Mouse (Mus musculus): ENCODE results near the gene Hoxb9. TPM values are rescaled to one million over a fixed set of nuclear protein-coding genes. Genes with fewer than 3 reads are reported as not detected.

The Hoxb9 gene
- polyA plus RNA-seq, 1 experiment from 2014 or later = not detected

DNA sequence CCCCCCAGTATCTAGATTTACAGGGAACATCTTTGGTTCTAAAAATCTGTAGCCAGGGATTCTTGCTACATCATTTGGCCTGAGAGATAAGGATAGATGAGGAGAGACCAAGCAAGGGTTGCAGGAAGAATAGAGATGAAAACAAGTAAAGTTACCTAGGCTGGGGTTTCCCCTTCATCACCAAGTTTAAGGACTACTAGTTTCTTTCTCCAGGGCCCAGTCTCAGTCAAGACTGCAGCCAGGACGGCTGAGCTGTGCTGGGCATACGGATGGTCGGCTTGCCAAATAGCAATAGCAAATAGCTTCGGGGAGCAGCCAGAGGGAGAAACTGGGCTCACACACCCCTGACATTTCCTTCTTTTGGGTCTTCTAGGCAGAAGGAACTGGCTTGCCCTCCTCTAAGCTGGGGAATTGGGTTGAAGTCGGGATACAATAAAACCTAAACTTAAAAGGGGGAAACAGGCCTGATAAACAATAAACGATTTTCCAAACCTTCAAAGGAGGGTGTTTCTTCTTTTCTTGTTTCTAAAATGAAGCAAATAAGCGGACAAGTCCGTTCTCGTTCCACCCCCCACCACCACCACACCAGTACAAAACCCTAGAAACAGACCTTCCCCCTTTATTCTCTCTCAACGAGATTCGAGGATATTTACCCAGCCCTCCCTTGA is 26.8 kb downstream of the Hoxb9 start:
- H3K4me2 ChIP-seq (ENCODE audit: low read depth, low read length, severe bottlenecking) = no peak overlapping the region
- H3K36me3 ChIP-seq (ENCODE audit: control insufficient read depth, insufficient read depth, low read length) = no peaks in the 10 kb centered on the region
- no peak overlapping the region for H3K4me3 ChIP-seq (ENCODE audit: low read depth, low read length)
- no peak overlapping the region for H3K27ac ChIP-seq (ENCODE audit: low read depth, low read length)
- H3K27me3 ChIP-seq (ENCODE audit: control insufficient read depth, insufficient read depth, low read length) = peaks cover 100% of the 10 kb centered on the region
- no peak for ATAC-seq (replicated peaks; ENCODE audit: low FRiP score)
- no peak overlapping the region for H3K9ac ChIP-seq (ENCODE audit: low read length)
- no peaks in the 10 kb centered on the region for H3K9me3 ChIP-seq (ENCODE audit: control insufficient read depth, low read length)
- H3K4me1 ChIP-seq (replicated peaks; ENCODE audit: control insufficient read depth, insufficient read depth, low read length) = no peaks in the 10 kb centered on the region; the same call in 1 of the 2 replicates
- WGBS = 4% methylated on average over 11 of the region's 11 CpGs
- no peak for DNase-seq (ENCODE audit: low spot score)

DNA sequence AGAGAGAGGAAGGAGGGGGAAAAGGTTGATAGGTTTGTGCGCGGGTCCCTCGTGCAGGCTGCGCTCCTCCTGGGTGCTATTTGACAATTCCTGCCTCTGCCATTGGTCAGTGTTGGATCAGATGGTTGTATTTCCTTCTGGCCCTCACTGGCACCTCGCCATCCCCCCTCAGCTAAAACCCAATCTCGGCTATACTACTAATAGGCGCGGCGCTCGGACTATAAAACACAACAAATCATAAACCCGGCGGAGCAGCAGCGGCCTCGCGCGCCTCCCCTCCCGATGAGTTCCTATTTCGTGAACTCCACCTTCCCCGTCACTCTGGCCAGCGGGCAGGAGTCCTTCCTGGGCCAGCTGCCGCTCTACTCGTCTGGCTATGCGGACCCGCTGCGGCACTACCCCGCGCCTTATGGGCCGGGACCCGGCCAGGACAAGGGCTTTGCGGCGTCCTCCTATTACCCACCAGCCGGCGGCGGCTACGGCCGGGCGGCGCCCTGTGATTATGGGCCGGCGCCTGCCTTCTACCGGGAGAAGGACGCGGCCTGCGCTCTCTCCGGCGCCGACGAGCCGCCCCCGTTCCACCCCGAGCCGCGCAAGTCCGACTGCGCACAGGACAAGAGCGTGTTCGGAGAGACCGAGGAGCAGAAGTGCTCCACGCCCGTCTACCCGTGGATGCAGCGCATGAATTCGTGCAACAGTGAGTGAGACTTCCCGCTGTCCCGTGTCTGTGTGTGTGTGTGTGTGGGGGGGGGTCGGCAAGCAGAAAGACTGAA is 27.8 kb downstream of the Hoxb9 start:
- DNase-seq (ENCODE audit: low spot score) = no peak
- peaks cover 3% of the 10 kb centered on the region; the same call in 1 of the 2 replicates for H3K4me1 ChIP-seq (replicated peaks; ENCODE audit: control insufficient read depth, insufficient read depth, low read length)
- no peaks in the 10 kb centered on the region for H3K9me3 ChIP-seq (ENCODE audit: control insufficient read depth, low read length)
- no peak overlapping the region for H3K4me2 ChIP-seq (ENCODE audit: low read depth, low read length, severe bottlenecking)
- peaks cover 100% of the 10 kb centered on the region for H3K27me3 ChIP-seq (ENCODE audit: control insufficient read depth, insufficient read depth, low read length)
- no peak overlapping the region for H3K27ac ChIP-seq (ENCODE audit: low read depth, low read length)
- H3K9ac ChIP-seq (ENCODE audit: low read length) = no peak overlapping the region
- no peak overlapping the region for H3K4me3 ChIP-seq (ENCODE audit: low read depth, low read length)
- WGBS = under 1% methylated on average over 66 of the region's 66 CpGs
- H3K36me3 ChIP-seq (ENCODE audit: control insufficient read depth, insufficient read depth, low read length) = no peaks in the 10 kb centered on the region
- ATAC-seq (replicated peaks; ENCODE audit: low FRiP score) = no peak

GRCm38 (mm10) chr11:96299781-96300180 is 28.5 kb downstream of the Hoxb9 start:
- no peaks in the 10 kb centered on the region for H3K36me3 ChIP-seq (ENCODE audit: control insufficient read depth, insufficient read depth, low read length)
- DNase-seq (ENCODE audit: low spot score) (no peak), ATAC-seq (replicated peaks; ENCODE audit: low FRiP score) (no peak)
- no peak overlapping the region for H3K4me3 ChIP-seq (ENCODE audit: low read depth, low read length)
- H3K9ac ChIP-seq (ENCODE audit: low read length) = no peak overlapping the region
- H3K9me3 ChIP-seq (ENCODE audit: control insufficient read depth, low read length) = no peaks in the 10 kb centered on the region
- peaks cover 3% of the 10 kb centered on the region; the same call in 1 of the 2 replicates for H3K4me1 ChIP-seq (replicated peaks; ENCODE audit: control insufficient read depth, insufficient read depth, low read length)
- H3K27me3 ChIP-seq (ENCODE audit: control insufficient read depth, insufficient read depth, low read length) = peaks cover 100% of the 10 kb centered on the region
- H3K4me2 ChIP-seq (ENCODE audit: low read depth, low read length, severe bottlenecking) = no peak overlapping the region
- no peak overlapping the region for H3K27ac ChIP-seq (ENCODE audit: low read depth, low read length)
- 0% methylated on average over 9 of the region's 9 CpGs for WGBS

DNA sequence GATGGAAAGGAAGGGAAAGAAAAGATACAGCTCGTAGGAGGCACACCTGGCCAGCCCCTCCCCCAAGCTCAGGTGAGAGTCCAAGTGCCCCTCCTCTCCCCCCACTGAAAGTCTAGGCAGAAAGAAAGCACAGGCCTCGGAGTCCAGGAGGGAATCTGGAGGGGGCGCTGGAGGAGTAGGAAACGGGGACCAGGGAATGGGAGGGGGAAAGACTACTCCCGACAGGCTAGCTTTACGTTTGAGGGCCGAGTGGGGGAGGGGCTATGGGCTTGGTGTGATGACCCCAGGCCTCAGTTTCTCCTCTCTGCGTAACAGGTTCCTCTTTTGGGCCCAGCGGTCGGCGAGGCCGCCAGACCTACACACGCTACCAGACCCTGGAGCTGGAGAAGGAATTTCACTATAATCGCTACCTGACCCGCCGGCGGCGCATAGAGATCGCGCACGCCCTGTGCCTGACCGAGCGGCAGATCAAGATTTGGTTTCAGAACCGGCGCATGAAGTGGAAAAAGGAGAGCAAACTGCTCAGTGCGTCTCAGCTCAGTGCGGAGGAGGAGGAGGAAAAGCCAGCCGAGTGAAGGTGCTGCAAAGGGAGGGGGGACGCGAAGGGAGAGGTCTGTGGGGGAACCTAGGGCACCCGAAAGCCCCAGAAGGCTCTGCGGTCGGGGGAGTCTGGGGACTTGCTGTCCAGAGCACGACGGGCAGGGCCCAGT is 29.3 kb downstream of the Hoxb9 start:
- 1% methylated on average over 35 of the region's 35 CpGs for WGBS

GRCm38 (mm10) chr11:96301064-96301431 is 29.8 kb downstream of the Hoxb9 start:
- ATAC-seq (replicated peaks; ENCODE audit: low FRiP score) (no peak), DNase-seq (ENCODE audit: low spot score) (no peak)
- Histone ChIP-seq H3K27ac (ENCODE audit: low read depth, low read length) (no peak overlapping the region), H3K9me3 (ENCODE audit: control insufficient read depth, low read length) (no peaks in the 10 kb centered on the region), H3K4me3 (ENCODE audit: low read depth, low read length) (no peak overlapping the region), H3K36me3 (ENCODE audit: control insufficient read depth, insufficient read depth, low read length) (no peaks in the 10 kb centered on the region), H3K9ac (ENCODE audit: low read length) (no peak overlapping the region), H3K4me1 (replicated peaks; ENCODE audit: control insufficient read depth, insufficient read depth, low read length) (peaks cover 3% of the 10 kb centered on the region; the same call in 1 of the 2 replicates), H3K27me3 (ENCODE audit: control insufficient read depth, insufficient read depth, low read length) (peaks cover 100% of the 10 kb centered on the region), H3K4me2 (ENCODE audit: low read depth, low read length, severe bottlenecking) (no peak overlapping the region)
- 2% methylated on average over 10 of the region's 10 CpGs for WGBS

More for the DNA sequence above, 29.3 kb downstream of the Hoxb9 start:
- peaks cover 3% of the 10 kb centered on the region; the same call in 1 of the 2 replicates for H3K4me1 ChIP-seq (replicated peaks; ENCODE audit: control insufficient read depth, insufficient read depth, low read length)
- H3K4me2 ChIP-seq (ENCODE audit: low read depth, low read length, severe bottlenecking) = no peak overlapping the region
- ATAC-seq (replicated peaks; ENCODE audit: low FRiP score) (no peak), DNase-seq (ENCODE audit: low spot score) (no peak)
- peaks cover 100% of the 10 kb centered on the region for H3K27me3 ChIP-seq (ENCODE audit: control insufficient read depth, insufficient read depth, low read length)
- no peak overlapping the region for H3K27ac ChIP-seq (ENCODE audit: low read depth, low read length)
- no peaks in the 10 kb centered on the region for H3K9me3 ChIP-seq (ENCODE audit: control insufficient read depth, low read length)
- no peak overlapping the region for H3K9ac ChIP-seq (ENCODE audit: low read length)
- no peaks in the 10 kb centered on the region for H3K36me3 ChIP-seq (ENCODE audit: control insufficient read depth, insufficient read depth, low read length)
- no peak overlapping the region for H3K4me3 ChIP-seq (ENCODE audit: low read depth, low read length)

DNA sequence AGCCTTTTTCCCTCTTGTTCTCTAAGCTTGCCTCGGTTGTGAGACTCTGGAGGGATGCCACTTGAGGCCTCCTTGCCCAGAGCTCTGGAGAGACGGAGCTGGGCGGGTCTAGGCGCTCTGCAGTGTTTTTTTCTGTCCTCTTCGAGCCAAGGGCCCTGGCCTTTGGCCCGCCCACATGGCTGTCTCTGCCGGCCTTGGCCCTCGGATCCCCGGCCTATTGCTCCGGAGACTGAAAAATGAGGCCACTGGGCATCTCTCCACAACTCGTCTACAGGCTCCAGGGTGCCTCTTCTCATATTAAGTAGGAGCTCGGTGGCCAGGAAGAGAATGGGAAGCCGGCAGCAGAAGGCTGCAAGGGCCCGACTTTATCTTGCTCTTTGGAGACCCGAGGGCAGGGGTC is 30.6 kb downstream of the Hoxb9 start:
- Histone ChIP-seq H3K27ac (ENCODE audit: low read depth, low read length) (no peak overlapping the region), H3K36me3 (ENCODE audit: control insufficient read depth, insufficient read depth, low read length) (no peaks in the 10 kb centered on the region), H3K4me3 (ENCODE audit: low read depth, low read length) (no peak overlapping the region), H3K4me2 (ENCODE audit: low read depth, low read length, severe bottlenecking) (no peak overlapping the region), H3K9me3 (ENCODE audit: control insufficient read depth, low read length) (no peaks in the 10 kb centered on the region), H3K9ac (ENCODE audit: low read length) (no peak overlapping the region), H3K4me1 (replicated peaks; ENCODE audit: control insufficient read depth, insufficient read depth, low read length) (peaks cover 3% of the 10 kb centered on the region; the same call in 1 of the 2 replicates), H3K27me3 (ENCODE audit: control insufficient read depth, insufficient read depth, low read length) (peaks cover 100% of the 10 kb centered on the region)
- 2% methylated on average over 15 of the region's 15 CpGs for WGBS
- no peak for DNase-seq (ENCODE audit: low spot score)
- no peak for ATAC-seq (replicated peaks; ENCODE audit: low FRiP score)

- H3K4me3 ChIP-seq (ENCODE audit: low read depth, low read length) = no peak overlapping the region
- no peaks in the 10 kb centered on the region for H3K9me3 ChIP-seq (ENCODE audit: control insufficient read depth, low read length)
- H3K36me3 ChIP-seq (ENCODE audit: control insufficient read depth, insufficient read depth, low read length) = no peaks in the 10 kb centered on the region
- WGBS = 3% methylated on average over 23 of the region's 23 CpGs
- no peak overlapping the region for H3K4me2 ChIP-seq (ENCODE audit: low read depth, low read length, severe bottlenecking)
- DNase-seq (ENCODE audit: low spot score) (no peak), ATAC-seq (replicated peaks; ENCODE audit: low FRiP score) (no peak)
- H3K27me3 ChIP-seq (ENCODE audit: control insufficient read depth, insufficient read depth, low read length) = peaks cover 100% of the 10 kb centered on the region
- H3K4me1 ChIP-seq (replicated peaks; ENCODE audit: control insufficient read depth, insufficient read depth, low read length) = peaks cover 3% of the 10 kb centered on the region; the same call in 1 of the 2 replicates
- H3K27ac ChIP-seq (ENCODE audit: low read depth, low read length) = no peak overlapping the region
- H3K9ac ChIP-seq (ENCODE audit: low read length) = no peak overlapping the region
Measured at GRCm38 (mm10) chr11:96302381-96303150, 31.3 kb downstream of the Hoxb9 start.

Measured in forebrain, embryonic 11.5 days (tissue).